9 mouse cellular contexts compared by ENCODE assay signal in genomic region chr3:27345526-27345925, GRCm38 (mm10). TPM values are rescaled to one million over a fixed set of nuclear protein-coding genes. Genes with fewer than 3 reads are reported as not detected.
DNase-seq lines count a peak whose midpoint lies in the region; ATAC-seq and TF ChIP-seq lines count a peak whose summit lies in the region.
"Had no signal": no experiment of that assay in that cellular context is flagged by ENCODE, and none has a peak within 500 bp of the region (broad histone marks: within the 10 kb centered on the region; RNA-seq: fewer than 3 reads in every experiment).

No protein-coding gene starts in this region.

- 43% methylated on average over 6 of the region's 6 CpGs for WGBS in lung, postnatal 0 days
- 63% methylated on average over 6 of the region's 6 CpGs for WGBS in midbrain, embryonic 15.5 days

- no peak for TF ChIP-seq EP300 in lung, postnatal 0 days (IDR thresholded peaks at IDR 0.05)

- H3K9ac ChIP-seq in lung, postnatal 0 days (replicated peaks; ENCODE audit: low read depth) = no peak overlapping the region
- no peak overlapping the region for H3K9ac ChIP-seq in midbrain, embryonic 15.5 days

- H3K4me2 ChIP-seq in lung, postnatal 0 days (replicated peaks; ENCODE audit: low read depth, low read length) = no peak overlapping the region
- no peak overlapping the region for H3K4me2 ChIP-seq in midbrain, embryonic 15.5 days

- H3K4me1 ChIP-seq in lung, postnatal 0 days (ENCODE audit: insufficient read depth, low read depth, low read length) = no peaks in the 10 kb centered on the region
- peaks cover 3% of the 10 kb centered on the region for H3K4me1 ChIP-seq in testis, adult 2 months (ENCODE audit: control insufficient read depth, insufficient read depth, low read length)
- no peaks in the 10 kb centered on the region for H3K4me1 ChIP-seq in midbrain, embryonic 15.5 days

- no peaks in the 10 kb centered on the region for H3K9me3 ChIP-seq in lung, postnatal 0 days (ENCODE audit: low read length)
- H3K9me3 ChIP-seq in midbrain, embryonic 15.5 days = no peaks in the 10 kb centered on the region

- no peak overlapping the region for H3K27ac ChIP-seq in lung, postnatal 0 days (ENCODE audit: low read length)
- H3K27ac ChIP-seq in testis, adult 2 months (ENCODE audit: control insufficient read depth, insufficient read depth, low read depth, low read length) = no peak overlapping the region
- H3K27ac ChIP-seq in midbrain, embryonic 15.5 days = no peak overlapping the region

- no peak for ATAC-seq in lung, postnatal 0 days
- ATAC-seq in midbrain, embryonic 15.5 days (replicated peaks) = no peak

- peak; percentile 13 for DNase-seq in ovary, postnatal 14 days (ENCODE audit: low spot score)
- DNase-seq in ovary, adult 18-20 months (ENCODE audit: low spot score) = no peak
- peak; percentile 47 for DNase-seq in adrenal gland, adult 2 months
- peak; percentile 17 to 23 for DNase-seq in gastrocnemius, postnatal 36 days
- DNase-seq in lung, postnatal 0 days (ENCODE audit: low spot score) = peak; percentile 54
- no peak for DNase-seq in cerebellum, adult 8-10 months

- intact Hi-C loops in gastrocnemius, postnatal 36 days (cut with DNase I) = loop anchor here (2.0 kb wide), 1 partner anchor 75 kb away; no protein-coding TSS in a partner anchor

- no peak for TF ChIP-seq POLR2A in testis, adult 2 months (IDR thresholded peaks at IDR 0.05; ENCODE audit: control insufficient read depth, low read depth, low read length)

- no peaks in the 10 kb centered on the region for H3K27me3 ChIP-seq in lung, postnatal 0 days (replicated peaks; ENCODE audit: insufficient read depth, low read length)
- no peaks in the 10 kb centered on the region for H3K27me3 ChIP-seq in testis, adult 2 months (ENCODE audit: control insufficient read depth, insufficient read depth, low read length)
- H3K27me3 ChIP-seq in midbrain, embryonic 15.5 days (replicated peaks) = no peaks in the 10 kb centered on the region

- H3K4me3 ChIP-seq in lung, postnatal 0 days (ENCODE audit: low read depth, low read length) = no peak overlapping the region
- no peak overlapping the region for H3K4me3 ChIP-seq in testis, adult 2 months (ENCODE audit: control insufficient read depth, low read depth, low read length)
- H3K4me3 ChIP-seq in midbrain, embryonic 15.5 days = no peak overlapping the region
- H3K4me3 ChIP-seq: erythroblast, embryonic 14.5 days had no signal

- no peaks in the 10 kb centered on the region for H3K36me3 ChIP-seq in lung, postnatal 0 days (ENCODE audit: insufficient read depth, low read length)
- no peaks in the 10 kb centered on the region for H3K36me3 ChIP-seq in testis, adult 2 months (ENCODE audit: control insufficient read depth, insufficient read depth, low read length)
- no peaks in the 10 kb centered on the region for H3K36me3 ChIP-seq in midbrain, embryonic 15.5 days (replicated peaks)

- peak; percentile 72 for TF ChIP-seq CTCF in lung, postnatal 0 days (IDR thresholded peaks at IDR 0.05)
- peak; percentile 79; the same call in 1 of the 2 replicates for TF ChIP-seq CTCF in testis, adult 2 months (IDR thresholded peaks at IDR 0.05; ENCODE audit: control insufficient read depth, insufficient read depth, insufficient replicate concordance, low read depth, low read length)

RNA-seq across cellular contexts. Expression of gene Ghsr, which starts 25.6 kb away (rescaled TPM):
- total RNA-seq in adrenal gland, adult 2 months (2021) = not detected
- not detected in 2 replicates for polyA plus RNA-seq in adrenal gland, adult 2 months (2012; rRNA removed)
- total RNA-seq in gastrocnemius, postnatal 36 days (2021) = not detected
- polyA plus RNA-seq in lung, postnatal 0 days (2015; fragmentation: Nextera tagmentation; extraction: Ambion mirVana) = not detected in 2 replicates
- polyA plus RNA-seq in testis, adult 2 months (2012; rRNA removed) = not detected in 2 replicates
- 0.47 and 0.63 TPM in 2 replicates for polyA plus RNA-seq in midbrain, embryonic 15.5 days (2015; fragmentation: Nextera tagmentation; extraction: Ambion mirVana)

RNA-seq across cellular contexts. Expression of gene Tnfsf10, which starts 28.7 kb away (rescaled TPM):
- total RNA-seq in adrenal gland, adult 2 months (2021) = 10 to 100 TPM in 1 of 2 experiments, 1 to 10 TPM in 1; 5.1 to 14.2 TPM
- polyA plus RNA-seq in adrenal gland, adult 2 months (2012; rRNA removed) = 1.9 and 3.1 TPM in 2 replicates
- 1 to 10 TPM; 4.7 to 4.8 TPM for total RNA-seq in gastrocnemius, postnatal 36 days (2021)
- polyA plus RNA-seq in lung, postnatal 0 days (2015; fragmentation: Nextera tagmentation; extraction: Ambion mirVana) = 8.1 and 10.5 TPM in 2 replicates
- polyA plus RNA-seq in testis, adult 2 months (2012; rRNA removed) = 0.12 and 0.21 TPM in 2 replicates
- 0.17 and 0.19 TPM in 2 replicates for polyA plus RNA-seq in midbrain, embryonic 15.5 days (2015; fragmentation: Nextera tagmentation; extraction: Ambion mirVana)
- polyA plus RNA-seq: erythroblast, embryonic 14.5 days had no signal

Comparison
In these comparisons a context has a peak if more than half of its experiments do, and no peak if none do; other contexts are left out.
1. DNase-seq: peak in ovary, postnatal 14 days (single experiment), adrenal gland, adult 2 months (single experiment), gastrocnemius, postnatal 36 days (2 of 2) and lung, postnatal 0 days (single experiment); none in ovary, adult 18-20 months (single experiment) and cerebellum, adult 8-10 months (single experiment).